In the genomic region with DNA sequence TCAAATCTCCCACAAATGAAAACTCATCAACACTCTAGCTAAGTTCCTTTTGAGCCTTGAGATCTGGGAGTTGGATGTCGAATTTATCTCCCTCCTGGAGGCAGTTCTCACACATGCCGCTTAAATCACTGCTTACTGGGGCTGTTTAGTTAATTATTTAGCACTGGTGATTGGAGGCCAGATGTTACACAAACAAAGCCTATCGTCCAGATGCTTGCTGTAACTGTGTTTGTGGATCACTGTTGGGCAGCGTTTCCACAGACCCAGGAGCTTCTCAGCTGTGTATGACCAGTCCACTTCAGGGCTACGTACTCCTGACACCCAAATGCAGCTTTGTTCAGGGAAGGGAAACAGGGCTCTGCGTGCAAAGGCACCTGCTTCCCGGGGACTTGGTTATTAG, we compare ENCODE assay signal across 17 mouse cellular contexts.
A peak's percentile ranks its signal among the peaks of the same experiment; 100 is the strongest.
DNase-seq lines count a peak whose midpoint lies in the region; ATAC-seq lines count a peak whose summit lies in the region.
"Had no signal": no experiment of that assay in that cellular context is flagged by ENCODE, and none has a peak within 500 bp of the region (broad histone marks: within the 10 kb centered on the region; RNA-seq: fewer than 3 reads in every experiment).

No protein-coding gene starts in this region.

- H3K4me3 ChIP-seq in kidney, embryonic 14.5 days (ENCODE audit: low read length) = no peak overlapping the region
- H3K4me3 ChIP-seq in neural tube, embryonic 15.5 days (replicated peaks) = no peak overlapping the region
- H3K4me3 ChIP-seq in forebrain, embryonic 16.5 days (replicated peaks; ENCODE audit: low read length) = no peak overlapping the region
- no peak overlapping the region for H3K4me3 ChIP-seq in midbrain, embryonic 13.5 days (replicated peaks)
- H3K4me3 ChIP-seq: erythroblast, embryonic 14.5 days; forebrain, embryonic 15.5 days; layer of hippocampus, adult 2 months; left cerebral cortex, adult 2 months; megakaryocyte, embryonic 14.5 days; stomach, embryonic 15.5 days had no signal

- no peak overlapping the region for H3K9ac ChIP-seq in kidney, embryonic 14.5 days (ENCODE audit: low read depth, low read length)
- H3K9ac ChIP-seq in neural tube, embryonic 15.5 days (replicated peaks) = no peak overlapping the region
- H3K9ac ChIP-seq in forebrain, embryonic 16.5 days (replicated peaks; ENCODE audit: low read depth, low read length) = no peak overlapping the region
- no peak overlapping the region for H3K9ac ChIP-seq in midbrain, embryonic 13.5 days (replicated peaks)
- H3K9ac ChIP-seq: forebrain, embryonic 15.5 days; lung, embryonic 14.5 days; stomach, embryonic 15.5 days had no signal

- peak; percentile 60; the same call in 1 of the 2 replicates for ATAC-seq in kidney, embryonic 14.5 days (ENCODE audit: low FRiP score, low TSS enrichment)
- ATAC-seq in neural tube, embryonic 15.5 days (ENCODE audit: low FRiP score) = peak; percentile 47; the same call in 1 of the 2 replicates
- ATAC-seq in forebrain, embryonic 16.5 days = no peak
- ATAC-seq in midbrain, embryonic 13.5 days = no peak
- ATAC-seq: forebrain, embryonic 15.5 days had no signal

- 27% methylated on average over 7 of the region's 7 CpGs for WGBS in kidney, embryonic 14.5 days
- WGBS in neural tube, embryonic 15.5 days = 39% methylated on average over 7 of the region's 7 CpGs
- 72% methylated on average over 7 of the region's 7 CpGs for WGBS in forebrain, embryonic 16.5 days
- WGBS in midbrain, embryonic 13.5 days = 81% methylated on average over 7 of the region's 7 CpGs

- no peak overlapping the region for H3K27ac ChIP-seq in kidney, embryonic 14.5 days (ENCODE audit: low read depth, low read length)
- H3K27ac ChIP-seq in neural tube, embryonic 15.5 days (replicated peaks) = no peak overlapping the region
- H3K27ac ChIP-seq in forebrain, embryonic 16.5 days (ENCODE audit: low read length) = no peak overlapping the region
- no peak overlapping the region for H3K27ac ChIP-seq in midbrain, embryonic 13.5 days
- H3K27ac ChIP-seq: forebrain, embryonic 15.5 days; layer of hippocampus, adult 2 months; left cerebral cortex, adult 2 months; stomach, embryonic 15.5 days had no signal

- H3K4me2 ChIP-seq in kidney, embryonic 14.5 days (replicated peaks; ENCODE audit: low read depth, low read length) = no peak overlapping the region
- H3K4me2 ChIP-seq in neural tube, embryonic 15.5 days = no peak overlapping the region
- no peak overlapping the region for H3K4me2 ChIP-seq in forebrain, embryonic 16.5 days (ENCODE audit: low read length)
- no peak overlapping the region for H3K4me2 ChIP-seq in midbrain, embryonic 13.5 days (replicated peaks)
- H3K4me2 ChIP-seq: forebrain, embryonic 15.5 days; lung, embryonic 14.5 days; stomach, embryonic 15.5 days had no signal

- H3K9me3 ChIP-seq in kidney, embryonic 14.5 days (ENCODE audit: control insufficient read depth, low read length) = no peaks in the 10 kb centered on the region
- no peaks in the 10 kb centered on the region for H3K9me3 ChIP-seq in neural tube, embryonic 15.5 days (replicated peaks)
- H3K9me3 ChIP-seq in forebrain, embryonic 16.5 days (ENCODE audit: control insufficient read depth, low read length) = no peaks in the 10 kb centered on the region
- no peaks in the 10 kb centered on the region for H3K9me3 ChIP-seq in midbrain, embryonic 13.5 days
- H3K9me3 ChIP-seq: forebrain, embryonic 15.5 days; megakaryocyte, embryonic 14.5 days; stomach, embryonic 15.5 days had no signal

- H3K27me3 ChIP-seq in kidney, embryonic 14.5 days (ENCODE audit: control insufficient read depth, insufficient read depth, low read length) = no peaks in the 10 kb centered on the region
- no peaks in the 10 kb centered on the region for H3K27me3 ChIP-seq in neural tube, embryonic 15.5 days (replicated peaks)
- H3K27me3 ChIP-seq in forebrain, embryonic 16.5 days (replicated peaks; ENCODE audit: control insufficient read depth, insufficient read depth, low read length) = no peaks in the 10 kb centered on the region
- H3K27me3 ChIP-seq in midbrain, embryonic 13.5 days = no peaks in the 10 kb centered on the region
- H3K27me3 ChIP-seq: forebrain, embryonic 15.5 days; megakaryocyte, embryonic 14.5 days; stomach, embryonic 15.5 days had no signal

- DNase-seq in gastrocnemius, postnatal 25 days = peak; percentile 12
- no peak for DNase-seq in gastrocnemius, postnatal 4 days (ENCODE audit: low spot score in 2 of 2)
- DNase-seq in lung, postnatal 10 days = peak; percentile 13
- DNase-seq in lung, postnatal 25 days (ENCODE audit: low spot score) = no peak
- DNase-seq: cerebellum, adult 9-11 months; lung, embryonic 14.5 days; right cerebral cortex, adult 18-20 months had no signal

- no peaks in the 10 kb centered on the region for H3K36me3 ChIP-seq in kidney, embryonic 14.5 days (ENCODE audit: control insufficient read depth, insufficient read depth, low read length)
- H3K36me3 ChIP-seq in neural tube, embryonic 15.5 days = no peaks in the 10 kb centered on the region
- no peaks in the 10 kb centered on the region for H3K36me3 ChIP-seq in forebrain, embryonic 16.5 days (ENCODE audit: control insufficient read depth, insufficient read depth)
- H3K36me3 ChIP-seq in midbrain, embryonic 13.5 days = no peaks in the 10 kb centered on the region
- H3K36me3 ChIP-seq: forebrain, embryonic 15.5 days; stomach, embryonic 15.5 days had no signal

- 0 out of 2 replicates have a peak, but pooled peaks cover 7% of the 10 kb centered on the region for H3K4me1 ChIP-seq in kidney, embryonic 14.5 days (ENCODE audit: control insufficient read depth, insufficient read depth, low read length)
- H3K4me1 ChIP-seq in neural tube, embryonic 15.5 days = peaks cover 7% of the 10 kb centered on the region; the same call in 1 of the 2 replicates
- H3K4me1 ChIP-seq in forebrain, embryonic 16.5 days (replicated peaks; ENCODE audit: control insufficient read depth, insufficient read depth, low read length) = 0 out of 2 replicates have a peak, but pooled peaks cover 3% of the 10 kb centered on the region
- peaks cover 6% of the 10 kb centered on the region; the same call in 1 of the 2 replicates for H3K4me1 ChIP-seq in midbrain, embryonic 13.5 days (replicated peaks)
- H3K4me1 ChIP-seq: forebrain, embryonic 15.5 days; megakaryocyte, embryonic 14.5 days; stomach, embryonic 15.5 days had no signal

Comparison
In these comparisons a context has a peak if more than half of its experiments do, and no peak if none do; other contexts are left out.
1. DNase-seq: peak in gastrocnemius, postnatal 25 days (single experiment) and lung, postnatal 10 days (single experiment); none in gastrocnemius, postnatal 4 days (0 of 2) and lung, postnatal 25 days (single experiment).
2. ATAC-seq: peak in kidney, embryonic 14.5 days (single experiment) and neural tube, embryonic 15.5 days (single experiment); none in forebrain, embryonic 16.5 days (single experiment) and midbrain, embryonic 13.5 days (single experiment).